Mouse (Mus musculus) heart, adult 8-10 months (tissue): ENCODE measurements around the gene Tlr12. TPM values are rescaled to one million over a fixed set of nuclear protein-coding genes. Genes with fewer than 3 reads are reported as not detected.

Source experiments
- DNase-seq: peaks from one replicate; pipeline ENCODE4 v3.0.0; 2022; ENCODE audit warnings: low spot score
- total RNA-seq, 4 experiments: library from RNA; stranded (reverse); gene quantifications; 2 replicates each; pipeline ENCODE4 v1.2.4; 2022

The Tlr12 gene
- under 1 TPM in 2 of 4 experiments, not detected in 2; 0.28 to 0.29 TPM for total RNA-seq

- no peak for DNase-seq
Observed at GRCm38 (mm10) chr4:128618246-128618911, at the start of gene Tlr12. TSS of gene Tlr12 (minus strand) at chr4:128618619.

DNA sequence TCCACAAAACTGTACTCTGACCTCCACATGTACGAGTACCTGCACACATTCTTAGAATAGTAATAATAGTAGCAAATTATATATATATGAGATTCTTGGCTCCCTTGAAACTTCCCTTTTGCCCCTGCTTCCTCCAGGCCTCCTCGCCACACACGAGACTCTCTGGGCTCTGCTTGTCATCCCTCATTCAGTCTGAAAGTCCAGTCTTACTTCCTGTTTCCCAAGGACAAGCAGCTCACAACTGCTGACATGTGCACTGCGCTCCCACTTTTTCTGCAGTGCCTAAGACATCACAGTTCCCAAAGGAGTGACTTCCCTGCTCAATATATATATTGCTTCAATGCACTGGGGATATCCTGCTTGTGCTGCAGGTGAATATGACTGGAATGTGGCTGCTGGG, 48.8 kb upstream of the Tlr12 start:
- DNase-seq, result peak; percentile 7

GRCm38 (mm10) chr4:128666362-128666761, 47.9 kb upstream of the Tlr12 start:
- DNase-seq, result peak; percentile 30

- no peak for DNase-seq
Observed at GRCm38 (mm10) chr4:128664002-128664401, 45.6 kb upstream of the Tlr12 start.

- DNase-seq, result no peak
Observed at GRCm38 (mm10) chr4:128661063-128661462, 42.6 kb upstream of the Tlr12 start.

DNA sequence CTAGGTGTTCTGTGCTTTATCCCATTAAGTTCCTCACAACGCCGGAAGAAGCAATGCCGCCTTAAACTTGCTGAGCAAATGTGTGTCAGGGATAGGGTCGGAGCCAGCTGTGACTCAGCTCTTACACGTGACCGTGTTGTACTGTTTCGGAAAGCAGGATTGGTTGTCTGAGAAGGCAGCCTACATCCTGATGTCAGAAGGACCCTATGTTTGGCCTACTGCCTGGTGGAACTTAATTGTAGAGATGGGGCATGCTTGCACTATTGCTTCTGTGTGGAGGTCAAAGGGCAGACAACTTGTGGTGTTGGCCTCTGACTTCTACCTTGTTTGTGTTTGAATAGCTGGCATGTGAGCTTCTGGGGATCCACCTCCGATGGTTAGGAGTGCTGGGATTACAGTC, 41.8 kb upstream of the Tlr12 start:
- no peak for DNase-seq

- DNase-seq, result no peak
Observed at GRCm38 (mm10) chr4:128655446-128655845, 37.0 kb upstream of the Tlr12 start.

GRCm38 (mm10) chr4:128654505-128655381, 36.3 kb upstream of the Tlr12 start, which contains the start of gene Phc2:
TSS of gene Phc2 (plus strand) at chr4:128654702.
- DNase-seq, result peak; percentile 81

DNA sequence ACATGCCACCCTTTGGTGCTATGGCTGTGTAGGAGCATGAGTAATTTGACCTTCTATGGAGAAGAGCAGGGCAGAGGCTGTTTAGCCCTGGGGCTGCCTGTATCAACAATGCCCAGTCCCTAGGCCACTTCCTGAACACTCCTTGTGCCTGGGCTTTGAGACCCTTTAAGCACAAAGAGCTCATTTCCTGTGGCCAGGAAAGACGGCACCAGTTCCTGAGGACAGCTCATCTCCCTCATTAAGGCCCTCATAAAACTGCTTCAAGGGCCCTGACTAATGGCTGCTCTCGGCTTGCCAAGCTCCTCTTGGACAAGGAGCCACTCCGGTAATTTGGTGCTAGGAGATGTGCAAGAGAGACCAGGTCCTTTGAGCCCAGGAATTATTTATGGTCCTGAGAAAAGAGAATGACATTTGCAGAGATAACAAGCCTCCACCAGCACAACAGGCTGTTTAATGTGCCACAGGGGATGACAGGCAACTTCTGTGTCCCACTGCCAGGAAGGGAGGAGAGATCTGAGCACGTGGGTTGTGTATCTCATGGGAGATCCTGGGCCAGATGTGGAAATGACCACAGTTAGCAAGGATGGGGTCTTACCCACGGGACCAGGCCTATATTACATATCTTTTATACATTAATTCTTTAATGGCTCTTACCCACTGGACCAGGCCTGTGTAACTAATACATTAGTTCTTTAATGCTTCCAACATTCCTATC, 34.3 kb upstream of the Tlr12 start:
- no peak for DNase-seq

- no peak for DNase-seq
Observed at GRCm38 (mm10) chr4:128651530-128651929, 33.1 kb upstream of the Tlr12 start.

GRCm38 (mm10) chr4:128648567-128649255, 30.3 kb upstream of the Tlr12 start:
- no peak for DNase-seq

DNA sequence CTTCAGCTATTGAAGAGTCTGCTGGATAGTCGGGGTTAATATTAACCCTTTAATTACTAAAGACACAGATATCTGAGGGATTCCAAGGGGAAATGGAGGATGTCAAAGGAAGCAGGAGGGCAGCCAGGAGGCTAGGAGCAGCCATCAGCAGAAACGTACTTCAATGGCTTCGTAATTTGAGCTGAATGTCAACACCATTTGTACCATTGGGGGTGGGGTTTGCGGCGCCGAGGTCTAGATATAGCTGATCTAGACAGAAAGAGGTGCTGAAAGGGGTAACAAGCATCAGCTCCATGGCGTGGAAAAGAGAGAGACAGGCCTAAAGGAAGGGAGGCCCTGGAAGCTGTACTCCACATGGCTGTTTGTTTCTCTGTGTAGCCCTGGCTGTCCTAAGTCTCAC, 28.3 kb upstream of the Tlr12 start:
- DNase-seq, result no peak

GRCm38 (mm10) chr4:128645896-128646295, 27.5 kb upstream of the Tlr12 start:
- DNase-seq, result no peak

GRCm38 (mm10) chr4:128641766-128642717, 23.6 kb upstream of the Tlr12 start:
- no peak for DNase-seq

DNA sequence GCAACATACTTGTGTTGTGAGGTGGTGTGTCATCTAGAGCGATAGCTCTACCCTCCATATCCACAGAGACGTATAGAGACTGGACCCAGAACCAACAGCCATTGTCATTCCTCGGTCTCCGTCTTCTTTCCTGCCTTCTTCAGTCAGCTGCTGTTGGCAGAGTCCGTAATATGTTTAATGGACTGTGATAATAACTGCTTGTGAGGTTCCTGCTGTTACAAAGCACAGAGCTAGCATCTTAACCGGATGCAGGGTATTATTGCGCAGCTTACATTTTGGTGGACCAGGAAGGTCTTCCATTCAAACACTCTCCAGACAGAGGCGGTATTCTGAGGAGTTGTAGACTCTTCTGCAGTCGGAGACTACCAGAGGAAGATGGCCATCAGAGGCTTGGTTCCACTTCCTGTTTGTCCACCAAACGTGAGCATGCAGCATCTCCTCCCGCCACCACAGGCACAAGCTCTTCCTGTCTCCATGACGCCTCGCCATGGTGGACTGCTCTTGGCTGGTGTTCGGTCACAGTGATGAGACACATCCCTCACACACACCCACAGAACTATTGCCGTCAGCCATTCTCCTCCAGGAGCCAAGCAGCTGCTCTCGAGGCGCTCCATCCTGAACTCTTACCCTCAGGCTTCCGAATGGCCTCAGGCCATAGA, 20.0 kb upstream of the Tlr12 start:
- DNase-seq, result no peak

- DNase-seq, result no peak
Observed at GRCm38 (mm10) chr4:128637250-128637649, 18.8 kb upstream of the Tlr12 start.

DNA sequence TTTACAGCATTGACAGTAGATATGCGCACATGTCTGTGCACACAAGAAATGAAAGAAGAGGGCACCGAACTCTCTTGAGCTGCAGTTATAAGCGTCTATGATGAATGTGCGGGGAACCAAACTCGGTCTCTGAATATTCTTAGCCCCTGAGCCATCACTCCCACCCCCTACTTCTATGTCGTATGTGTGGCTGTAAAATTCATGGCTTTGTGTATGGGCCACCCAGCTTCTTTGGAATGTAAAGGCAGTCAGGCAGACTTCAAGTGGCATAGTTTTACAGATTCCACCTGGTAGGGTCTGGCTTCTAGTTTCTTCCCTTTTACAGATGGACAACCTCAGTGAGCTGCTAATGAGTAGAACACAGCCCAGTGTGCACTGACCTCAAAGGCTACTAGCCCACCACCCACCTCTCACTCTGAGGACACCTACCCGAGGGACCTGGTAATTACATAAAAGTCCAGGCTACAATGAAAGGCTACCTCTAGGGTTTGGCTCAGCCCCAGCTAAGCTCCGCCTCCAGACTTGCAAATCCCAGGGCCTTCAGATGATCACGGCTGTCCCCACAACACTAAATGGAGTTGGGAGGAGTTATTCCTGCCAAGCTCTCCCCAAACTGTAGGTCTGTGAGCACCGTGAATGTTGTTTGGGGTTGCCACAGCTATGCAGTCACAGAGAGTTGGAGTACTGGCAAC, 17.6 kb upstream of the Tlr12 start:
- DNase-seq, result no peak

- DNase-seq, result no peak
Observed at GRCm38 (mm10) chr4:128635451-128635850, 17.0 kb upstream of the Tlr12 start.

DNA sequence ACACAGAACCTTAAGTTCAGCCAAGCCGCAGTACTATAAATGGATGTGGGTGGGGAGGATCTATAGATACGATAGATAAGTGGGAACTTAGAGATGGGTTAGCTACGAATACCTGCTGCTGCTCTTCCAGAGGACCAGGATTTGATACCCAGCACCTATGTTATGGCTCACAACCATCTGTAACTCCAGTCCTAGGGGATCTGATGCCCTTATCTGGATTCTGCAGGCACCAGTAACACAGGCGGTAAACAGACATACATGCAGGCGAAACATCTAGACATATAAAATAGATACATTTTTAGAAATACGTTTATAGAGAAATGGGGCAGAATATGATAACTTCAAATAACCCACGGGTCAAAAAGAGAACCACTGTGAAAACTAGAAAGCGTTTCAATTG, 2.7 kb upstream of the Tlr12 start:
- no peak for DNase-seq
